Mouse (Mus musculus) neural tube, embryonic 15.5 days (tissue): ENCODE results near the gene AI597479. TPM values are rescaled to one million over a fixed set of nuclear protein-coding genes. Genes with fewer than 3 reads are reported as not detected.

Experiments used
- ATAC-seq: fragments of 200-750 bp; cut with Nextera tagmentation; 2 replicates; pipeline ENCODE4 v1.8.0; 2017; ENCODE audit warnings: mild to moderate bottlenecking, moderate TSS enrichment, moderate library complexity; ENCODE audit not compliant: low FRiP score
- H3K27ac ChIP-seq: fragments of 300-500 bp; sonication (generic); replicated peaks from 2 replicates; pipeline ENCODE4 v1.5.1; 2015; ENCODE audit warnings: mild to moderate bottlenecking, inconsistent platforms
- H3K27me3 ChIP-seq: fragments of 300-500 bp; sonication (generic); replicated peaks from 2 replicates; pipeline ENCODE4 v1.6.1; 2015; ENCODE audit warnings: inconsistent platforms
- H3K36me3 ChIP-seq: fragments of 300-500 bp; sonication (generic); 2 replicates; pipeline ENCODE4 v1.6.1; 2015; ENCODE audit warnings: inconsistent platforms
- H3K4me1 ChIP-seq: fragments of 300-500 bp; sonication (generic); 2 replicates; pipeline ENCODE4 v1.6.1; 2015; ENCODE audit warnings: inconsistent platforms
- H3K4me2 ChIP-seq: fragments of 300-500 bp; sonication (generic); 2 replicates; pipeline ENCODE4 v1.6.1; 2015; ENCODE audit warnings: inconsistent platforms, mild to moderate bottlenecking, moderate library complexity
- H3K4me3 ChIP-seq: fragments of 300-500 bp; sonication (generic); replicated peaks from 2 replicates; pipeline ENCODE4 v1.5.1; 2015; ENCODE audit warnings: mild to moderate bottlenecking, inconsistent platforms
- H3K9ac ChIP-seq: fragments of 300-500 bp; sonication (generic); replicated peaks from 2 replicates; pipeline ENCODE4 v1.6.1; 2015; ENCODE audit warnings: mild to moderate bottlenecking, inconsistent platforms
- H3K9me3 ChIP-seq: fragments of 300-500 bp; sonication (generic); replicated peaks from 2 replicates; pipeline ENCODE4 v1.6.1; 2016; ENCODE audit warnings: inconsistent platforms
- WGBS: fragments of 180-500 bp; shearing (Covaris S2); methylation state at CpG from one replicate; pipeline ENCODE4 v1.1.7; 2015; ENCODE audit warnings: mixed read lengths; 5-methylcytosine and 5-hydroxymethylcytosine counted together
- polyA plus RNA-seq: library from polyadenylated mRNA; unstranded; fragments of >200 nt; fragmentation: Nextera tagmentation; extraction: Ambion mirVana; gene quantifications from 2 replicates; pipeline ENCODE4 v1.2.1, GENCODE M21; 2015

Gene AI597479
- polyA plus RNA-seq, 1 experiment from 2014 or later = 41.4 TPM

DNA sequence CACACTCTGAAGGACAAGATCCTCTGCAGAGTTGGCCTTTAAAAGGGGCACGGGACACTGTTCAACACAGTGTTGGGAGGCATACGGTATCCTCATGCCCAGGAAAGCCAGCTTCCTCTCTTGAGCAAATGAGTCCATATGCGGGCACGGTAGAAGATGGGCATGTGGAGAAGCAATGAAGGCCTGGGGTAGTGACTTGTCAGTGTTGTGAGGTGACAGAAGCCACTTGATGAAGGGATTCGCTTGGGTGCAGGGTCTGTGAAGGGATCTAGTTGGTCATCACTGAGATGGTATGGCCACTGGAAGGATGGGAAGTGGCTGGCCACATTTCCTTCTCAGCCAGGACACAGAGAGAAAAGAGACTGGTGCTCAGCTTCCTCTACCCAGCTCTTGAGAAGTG is 66.1 kb downstream of the AI597479 start:
- Histone ChIP-seq H3K4me3 (no peak overlapping the region), H3K4me1 (peaks cover 13% of the 10 kb centered on the region), H3K9ac (no peak overlapping the region), H3K27ac (no peak overlapping the region), H3K27me3 (no peaks in the 10 kb centered on the region), H3K9me3 (no peaks in the 10 kb centered on the region), H3K36me3 (no peaks in the 10 kb centered on the region), H3K4me2 (no peak overlapping the region)
- ATAC-seq = no peak
- 95% methylated on average over 5 of the region's 5 CpGs for WGBS

Other genes with a start within 250 kb of the AI597479 start
- 35.6 and 38.0 TPM in 2 replicates for gene Mrps9, start 247.5 kb upstream of the AI597479 start, polyA plus RNA-seq
- gene Gpr45, start 145.8 kb upstream of the AI597479 start, polyA plus RNA-seq = 11.9 and 14.1 TPM in 2 replicates
- gene Tgfbrap1, start 73 bp upstream of the AI597479 start, polyA plus RNA-seq = 13.2 and 14.4 TPM in 2 replicates
- 31.4 and 32.3 TPM in 2 replicates for gene Fhl2, start 98.3 kb downstream of the AI597479 start, polyA plus RNA-seq